Mouse (Mus musculus) MEL (cell line): ENCODE data around the gene Clec1a.

ENCODE experiments used
- CTCF ChIP-seq, 3 experiments: IDR thresholded peaks in 2 of 3; conservative IDR thresholded peaks in 1 of 3; 2 replicates each; pipeline ENCODE4 v1.5.1; 2011 to 2012; ENCODE audit warnings: low read length in 3 of 3, low read depth in 2 of 3, mild to moderate bottlenecking in 2 of 3, improper control_type of control experiment in 1 of 3, inconsistent platforms in 1 of 3, mixed read lengths in 1 of 3, moderate library complexity in 1 of 3; ENCODE audit not compliant: control insufficient read depth in 1 of 3, insufficient read depth in 1 of 3, poor library complexity in 1 of 3, severe bottlenecking in 1 of 3
- E2F4 ChIP-seq: IDR thresholded peaks from 2 replicates; pipeline ENCODE4 v1.6.1; 2011; ENCODE audit warnings: low read depth, low read length, improper control_type of control experiment, borderline replicate concordance
- EP300 ChIP-seq, 2 experiments: IDR thresholded peaks; 2 replicates each; pipeline ENCODE4 v1.6.1; 2011; ENCODE audit warnings: improper control_type of control experiment in 2 of 2, low read length in 2 of 2, low read depth in 1 of 2, mild to moderate bottlenecking in 1 of 2
- ETS1 ChIP-seq: IDR thresholded peaks from 2 replicates; pipeline ENCODE4 v1.6.1; 2012; ENCODE audit warnings: low read depth, mild to moderate bottlenecking, inconsistent platforms, low read length, improper control_type of control experiment, moderate library complexity
- GATA1 ChIP-seq: IDR thresholded peaks from 2 replicates; pipeline ENCODE4 v1.6.1; 2011; ENCODE audit warnings: low read depth, low read length, improper control_type of control experiment
- MAFK ChIP-seq: IDR thresholded peaks from 2 replicates; pipeline ENCODE4 v1.6.1; 2011; ENCODE audit warnings: low read depth, mild to moderate bottlenecking, low read length, improper control_type of control experiment, borderline replicate concordance
- MAX ChIP-seq: IDR thresholded peaks from 2 replicates; pipeline ENCODE4 v1.6.1; 2011; ENCODE audit warnings: low read length, improper control_type of control experiment
- MEF2A ChIP-seq: IDR thresholded peaks from 2 replicates; pipeline ENCODE4 v1.6.1; 2014; ENCODE audit warnings: low read depth, mild to moderate bottlenecking, inconsistent platforms, low read length, improper control_type of control experiment; ENCODE audit not compliant: poor library complexity, insufficient replicate concordance, severe bottlenecking; ENCODE audit errors: extremely low read depth
- POLR2A ChIP-seq, 2 experiments: IDR thresholded peaks; 2 replicates each; pipeline ENCODE4 v1.6.1; 2011 to 2012; ENCODE audit warnings: low read length in 2 of 2, mild to moderate bottlenecking in 2 of 2, control low read depth in 1 of 2, improper control_type of control experiment in 1 of 2, low read depth in 1 of 2, moderate library complexity in 1 of 2; ENCODE audit not compliant: control insufficient read depth in 1 of 2, insufficient read depth in 1 of 2, poor library complexity in 1 of 2
- ZKSCAN1 ChIP-seq: IDR thresholded peaks from 2 replicates; pipeline ENCODE4 v1.6.1; 2012; ENCODE audit warnings: low read depth, mild to moderate bottlenecking, inconsistent platforms, low read length, improper control_type of control experiment, moderate library complexity

DNA sequence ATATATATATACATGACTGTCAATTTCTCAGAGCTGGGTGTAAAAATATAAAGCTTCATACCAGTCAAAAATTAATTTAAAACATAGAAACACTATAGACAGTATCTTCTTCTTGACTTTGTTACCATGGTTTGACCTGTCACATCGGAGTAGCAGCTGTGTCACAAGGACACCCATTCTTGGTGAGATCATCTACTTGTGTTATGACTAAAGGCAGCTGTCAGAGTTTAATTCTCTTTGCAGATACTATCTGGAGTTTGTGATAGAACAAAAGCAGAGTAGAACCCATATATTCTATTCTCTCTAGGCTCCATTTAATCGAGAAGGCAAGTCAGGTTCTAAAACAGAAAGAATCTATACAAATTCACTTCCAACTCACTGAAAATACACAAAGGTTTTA is 13.8 kb downstream of the Clec1a start:
- TF ChIP-seq POLR2A (IDR thresholded peaks at IDR 0.05; ENCODE audit: control insufficient read depth in 1 of 2, insufficient read depth in 1 of 2, low read depth in 1 of 2, low read length in 2 of 2, poor library complexity in 1 of 2) (no peak), MAX (no peak), ZKSCAN1 (no peak), E2F4 (no peak), MEF2A (no peak), CTCF (IDR thresholded peaks at IDR 0.05 in 2 of 3, conservative IDR thresholded peaks at IDR 0.05 in 1 of 3; ENCODE audit: control insufficient read depth in 1 of 3, insufficient read depth in 1 of 3, low read depth in 2 of 3, low read length in 3 of 3, poor library complexity in 1 of 3, severe bottlenecking in 1 of 3) (no peak), MAFK (no peak), EP300 (IDR thresholded peaks at IDR 0.05; ENCODE audit: low read depth in 1 of 2, low read length in 2 of 2) (no peak), GATA1 (no peak), ETS1 (no peak)
